Mouse (Mus musculus) right cerebral cortex, postnatal 36 days (tissue): Measurements from ENCODE around the gene Gbp2b.
"Not testable (repeated sequence)": the region's sequence is repeated elsewhere in the genome, so short reads cannot be mapped to it uniquely, and the experiment has no call there.

Experiments used
- DNase-seq, 2 experiments: peaks; one replicate each; pipeline ENCODE4 v3.0.0; 2022; ENCODE audit warnings: low spot score in 2 of 2, mixed read lengths in 1 of 2

The Gbp2b gene

GRCm38 (mm10) chr3:142620956-142621562 lies 26.4 kb downstream of the Gbp2b start:
- no peak for DNase-seq

DNA sequence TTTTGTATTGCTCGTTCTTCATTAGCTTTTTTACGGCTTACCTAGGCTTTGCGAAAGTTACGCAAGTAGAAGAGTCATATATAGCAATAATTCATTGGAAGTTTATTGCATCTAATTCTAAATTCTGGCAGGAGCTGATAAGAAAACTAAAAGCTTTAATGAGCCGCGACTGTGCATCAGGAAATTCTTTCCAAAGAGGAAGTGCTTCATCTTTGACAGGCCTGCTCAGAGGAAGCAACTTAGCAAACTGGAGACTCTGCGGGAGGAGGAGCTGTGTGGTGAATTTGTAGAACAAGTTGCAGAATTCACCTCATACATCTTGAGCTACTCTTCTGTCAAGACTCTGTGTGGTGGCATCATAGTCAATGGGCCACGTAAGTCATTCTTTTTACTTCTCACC lies 35.7 kb downstream of the Gbp2b start:
- DNase-seq = no peak

DNA sequence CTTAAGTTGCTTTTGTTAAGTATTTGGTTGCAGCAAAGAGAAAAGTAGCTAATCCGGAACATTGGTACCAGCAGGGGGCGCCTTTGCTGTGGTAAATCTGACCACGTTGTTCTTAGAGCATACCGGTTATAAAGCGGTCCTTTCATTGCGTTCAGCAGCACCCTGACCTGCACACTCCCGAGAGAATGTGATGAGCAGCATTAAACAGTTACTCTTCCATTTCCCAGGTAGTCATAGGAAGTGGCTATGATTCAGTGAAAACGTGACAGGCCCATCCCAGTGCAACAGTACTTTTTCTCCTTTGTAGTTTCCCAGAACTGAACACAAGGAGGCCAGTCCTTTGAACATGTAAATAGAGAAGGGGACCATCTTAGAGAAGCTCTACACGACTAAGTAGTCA lies 45.6 kb downstream of the Gbp2b start:
- DNase-seq = peak in 1 of 2 experiments; percentile 8

DNA sequence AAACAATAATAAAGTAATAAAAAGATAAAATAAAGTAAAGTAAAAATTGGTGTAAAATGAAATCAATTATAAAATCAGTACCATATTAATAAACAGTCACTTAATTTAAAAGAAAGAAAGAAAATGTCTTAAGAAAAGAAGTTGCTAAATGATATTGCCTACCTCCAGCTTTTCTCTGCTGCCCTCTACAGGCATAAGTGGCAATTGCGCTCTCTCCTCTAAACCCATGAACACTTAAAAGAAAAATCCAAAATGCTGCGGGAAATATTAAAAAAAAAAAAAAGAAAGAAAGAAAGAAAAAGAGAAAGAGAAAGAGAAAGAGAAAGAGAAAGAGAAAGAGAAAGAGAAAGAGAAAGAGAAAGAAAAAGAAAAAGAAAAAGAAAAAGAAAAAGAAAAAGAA lies 51.3 kb downstream of the Gbp2b start:
- DNase-seq = peak; percentile 7 to 11

- DNase-seq = not testable (repeated sequence)
These were observed 53.2 kb downstream of the Gbp2b start for GRCm38 (mm10) chr3:142647836-142648235.

DNA sequence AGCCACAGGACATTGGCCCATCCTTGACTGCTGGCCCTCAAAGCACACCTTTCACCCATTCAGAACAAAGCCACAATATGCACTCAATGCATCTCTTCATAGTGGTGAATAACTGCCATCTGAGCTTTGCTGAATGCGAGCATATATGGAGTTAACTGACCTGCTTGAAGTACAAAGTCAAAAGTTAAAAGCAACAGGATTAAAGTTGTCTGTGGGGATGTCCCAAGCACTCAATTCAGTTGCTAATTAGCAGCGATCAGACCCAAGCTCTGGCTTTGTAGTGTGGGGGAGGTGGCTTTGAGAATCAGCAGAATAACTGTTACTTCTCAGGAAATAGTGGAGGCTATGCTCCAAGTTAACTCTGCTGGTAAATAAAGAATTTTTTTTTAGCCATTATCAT lies 55.6 kb downstream of the Gbp2b start:
- no peak for DNase-seq

DNA sequence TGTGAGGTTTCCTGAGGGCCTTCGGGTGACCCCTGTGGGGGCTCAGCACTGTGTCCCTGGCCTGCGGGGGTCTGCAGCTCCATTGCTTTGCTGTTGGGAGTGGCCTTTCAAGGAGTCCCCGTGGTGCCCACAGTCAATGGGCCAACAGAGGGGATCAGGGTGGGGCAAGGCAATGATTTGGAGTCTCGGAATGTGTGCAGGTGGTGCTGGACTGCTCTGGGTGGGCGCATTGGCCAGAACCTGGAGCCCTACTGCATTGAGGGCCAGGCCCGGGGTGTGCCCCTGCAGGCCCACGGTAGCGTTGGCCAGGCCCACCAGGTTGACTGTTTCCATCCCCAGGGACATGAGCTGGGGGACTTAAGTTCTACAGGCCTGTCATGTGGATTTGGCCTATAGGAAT lies 70.1 kb downstream of the Gbp2b start:
- DNase-seq = no peak
